Mouse (Mus musculus): Measurements from ENCODE around the gene Lipm. TPM values are rescaled to one million over a fixed set of nuclear protein-coding genes. Genes with fewer than 3 reads are reported as not detected.

Gene Lipm
- polyA plus RNA-seq, 1 experiment: 0.23 TPM

DNA sequence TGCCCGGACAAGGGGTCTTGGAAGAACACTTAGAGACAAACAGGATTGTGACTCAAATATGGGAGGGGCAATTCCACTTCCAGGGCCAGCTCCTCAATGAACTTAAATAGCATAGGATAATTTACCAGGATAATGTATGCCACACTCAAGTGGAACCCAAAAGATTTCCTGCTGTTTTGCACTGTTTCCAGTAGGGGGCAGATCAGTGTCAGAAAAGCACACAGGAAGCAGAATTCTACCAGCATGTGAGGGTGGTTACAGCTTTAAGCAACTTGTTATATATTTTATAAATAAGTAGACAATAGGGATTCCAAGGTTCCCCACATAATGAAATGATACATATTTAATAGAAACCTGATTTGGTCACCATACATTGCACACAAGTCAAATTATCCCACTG, 51.2 kb downstream of the Lipm start:
- Histone ChIP-seq H3K27me3 (ENCODE audit: control insufficient read depth, insufficient read depth, low read length) (no peaks in the 10 kb centered on the region), H3K4me3 (ENCODE audit: control insufficient read depth, insufficient read depth, low read length) (no peak overlapping the region), H3K4me1 (replicated peaks; ENCODE audit: control insufficient read depth, insufficient read depth, low read length) (peaks cover 6% of the 10 kb centered on the region), H3K27ac (ENCODE audit: control insufficient read depth, insufficient read depth, low read length) (no peak overlapping the region), H3K36me3 (ENCODE audit: control insufficient read depth, insufficient read depth, low read length) (no peaks in the 10 kb centered on the region)
- 79% methylated on average over 1 of the region's 1 CpGs for WGBS
- peak; percentile 60 for DNase-seq
- TF ChIP-seq CTCF (IDR thresholded peaks at IDR 0.05; ENCODE audit: borderline replicate concordance, control insufficient read depth, extremely low read depth, insufficient read depth, low read length, poor library complexity) (no peak), POLR2A (IDR thresholded peaks at IDR 0.05; ENCODE audit: control insufficient read depth, extremely low read depth, insufficient read depth, low read length, poor library complexity) (no peak)

DNA sequence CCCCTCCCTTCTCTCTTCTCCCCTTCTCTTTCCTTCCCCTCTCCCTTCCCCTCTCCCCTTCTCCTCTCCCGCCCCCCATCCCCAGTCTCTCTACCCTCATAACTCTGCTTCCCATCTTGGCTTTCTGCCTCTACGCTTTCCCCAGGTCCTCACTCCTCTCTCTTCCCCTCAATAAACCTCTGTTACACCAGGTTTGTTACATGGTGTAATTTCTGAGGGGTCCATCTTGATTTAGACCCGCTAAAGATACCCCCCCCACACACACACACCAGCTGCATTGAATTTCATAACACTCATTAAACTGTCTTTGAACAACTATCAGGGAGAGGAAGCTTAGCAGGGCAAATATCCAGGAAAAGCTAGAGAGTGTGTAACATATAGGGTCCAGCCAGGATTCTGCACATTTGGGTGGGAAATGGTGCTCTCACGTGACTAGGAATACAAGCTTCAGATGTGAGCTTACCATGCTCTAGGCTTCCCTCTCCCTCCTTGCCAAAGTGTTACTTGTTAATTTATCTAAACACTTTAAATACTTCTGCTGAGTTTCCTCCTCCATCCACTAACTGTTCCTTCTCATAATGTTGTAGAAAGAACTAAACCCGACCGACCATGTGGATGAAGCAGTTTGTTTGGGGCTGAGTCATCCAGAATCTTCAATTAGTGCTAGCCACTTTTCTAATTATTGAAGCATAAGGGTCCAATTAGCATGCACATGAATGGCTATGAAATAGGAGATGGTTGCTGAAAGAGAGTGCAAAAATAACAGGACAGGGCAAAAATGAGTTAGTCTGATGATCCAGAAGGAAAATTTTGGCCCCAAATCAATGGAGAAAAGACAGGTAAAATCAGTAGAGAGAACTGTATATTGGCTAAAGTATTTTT, 52.8 kb downstream of the Lipm start:
- DNase-seq: no peak
- no peaks in the 10 kb centered on the region for H3K27me3 ChIP-seq (ENCODE audit: control insufficient read depth, insufficient read depth, low read length)
- no peak for TF ChIP-seq POLR2A (IDR thresholded peaks at IDR 0.05; ENCODE audit: control insufficient read depth, extremely low read depth, insufficient read depth, low read length, poor library complexity)
- no peak for TF ChIP-seq CTCF (IDR thresholded peaks at IDR 0.05; ENCODE audit: borderline replicate concordance, control insufficient read depth, extremely low read depth, insufficient read depth, low read length, poor library complexity)
- H3K27ac ChIP-seq (ENCODE audit: control insufficient read depth, insufficient read depth, low read length): no peak overlapping the region
- H3K4me1 ChIP-seq (replicated peaks; ENCODE audit: control insufficient read depth, insufficient read depth, low read length): peaks cover 6% of the 10 kb centered on the region
- WGBS: 88% methylated on average over 6 of the region's 6 CpGs
- no peaks in the 10 kb centered on the region for H3K36me3 ChIP-seq (ENCODE audit: control insufficient read depth, insufficient read depth, low read length)
- H3K4me3 ChIP-seq (ENCODE audit: control insufficient read depth, insufficient read depth, low read length): no peak overlapping the region

DNA sequence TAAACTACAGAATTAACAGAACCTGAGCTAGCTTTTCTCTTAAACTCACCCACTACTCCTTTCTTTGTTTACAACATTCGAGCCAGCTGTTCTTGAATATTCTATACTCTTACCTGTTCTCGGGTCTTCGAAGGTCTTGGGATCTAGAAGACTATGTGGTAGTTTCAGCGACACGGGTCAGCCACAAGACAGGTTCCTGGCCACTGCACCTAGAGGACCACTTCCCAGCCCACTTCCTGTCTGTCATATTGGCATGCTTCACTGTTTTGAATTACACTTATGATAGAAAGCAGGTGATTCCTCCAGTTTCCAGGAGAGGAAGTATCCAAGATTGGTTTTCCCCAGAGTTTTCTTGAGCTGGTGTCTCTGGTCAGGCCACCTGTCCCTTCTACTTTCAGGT, 62.0 kb downstream of the Lipm start:
- no peak overlapping the region for H3K4me3 ChIP-seq (ENCODE audit: control insufficient read depth, insufficient read depth, low read length)
- 23% methylated on average over 5 of the region's 5 CpGs for WGBS
- no peaks in the 10 kb centered on the region for H3K27me3 ChIP-seq (ENCODE audit: control insufficient read depth, insufficient read depth, low read length)
- peaks cover 23% of the 10 kb centered on the region for H3K4me1 ChIP-seq (replicated peaks; ENCODE audit: control insufficient read depth, insufficient read depth, low read length)
- no peak for TF ChIP-seq POLR2A (IDR thresholded peaks at IDR 0.05; ENCODE audit: control insufficient read depth, extremely low read depth, insufficient read depth, low read length, poor library complexity)
- no peak for TF ChIP-seq CTCF (IDR thresholded peaks at IDR 0.05; ENCODE audit: borderline replicate concordance, control insufficient read depth, extremely low read depth, insufficient read depth, low read length, poor library complexity)
- DNase-seq: no peak
- H3K27ac ChIP-seq (ENCODE audit: control insufficient read depth, insufficient read depth, low read length): peak overlapping the region; percentile 67
- no peaks in the 10 kb centered on the region for H3K36me3 ChIP-seq (ENCODE audit: control insufficient read depth, insufficient read depth, low read length)

DNA sequence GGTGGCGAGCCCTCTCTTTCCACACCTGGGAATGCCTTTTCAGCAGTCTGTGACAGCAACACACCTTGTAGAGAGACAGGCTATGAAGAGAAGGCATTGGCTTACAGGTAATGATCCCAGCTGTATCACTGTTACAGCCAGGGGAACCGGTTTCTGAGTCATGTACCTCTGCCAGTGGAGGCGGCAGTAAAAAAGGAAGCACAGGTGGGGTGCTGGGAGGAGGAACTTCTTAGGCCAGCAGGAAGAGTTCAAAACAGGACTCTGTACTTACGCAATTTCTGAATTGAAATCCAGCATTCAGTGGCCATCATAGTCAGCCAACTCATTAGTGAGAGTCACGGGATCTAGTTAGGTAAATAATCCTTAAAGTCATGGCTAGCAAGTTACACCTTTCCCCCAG, 65.2 kb downstream of the Lipm start, which contains the start of gene Ankrd22:
Gene Ankrd22 (minus strand): TSS at position 163 of the 400 bp plus-strand sequence.
- peak; percentile 53 for DNase-seq
- peaks cover 30% of the 10 kb centered on the region for H3K4me1 ChIP-seq (replicated peaks; ENCODE audit: control insufficient read depth, insufficient read depth, low read length)
- TF ChIP-seq CTCF (IDR thresholded peaks at IDR 0.05; ENCODE audit: borderline replicate concordance, control insufficient read depth, extremely low read depth, insufficient read depth, low read length, poor library complexity): no peak
- TF ChIP-seq POLR2A (IDR thresholded peaks at IDR 0.05; ENCODE audit: control insufficient read depth, extremely low read depth, insufficient read depth, low read length, poor library complexity): no peak
- peak within 1 kb of the TSS; percentile 29; the same call in 1 of the 2 replicates for H3K27ac ChIP-seq (ENCODE audit: control insufficient read depth, insufficient read depth, low read length)
- no peak within 1 kb of the TSS for H3K4me3 ChIP-seq (ENCODE audit: control insufficient read depth, insufficient read depth, low read length)
- WGBS: 33% methylated on average over 5 of the region's 5 CpGs
- no peaks in the 10 kb centered on the region for H3K27me3 ChIP-seq (ENCODE audit: control insufficient read depth, insufficient read depth, low read length)
- H3K36me3 ChIP-seq (ENCODE audit: control insufficient read depth, insufficient read depth, low read length): no peaks in the 10 kb centered on the region

DNA sequence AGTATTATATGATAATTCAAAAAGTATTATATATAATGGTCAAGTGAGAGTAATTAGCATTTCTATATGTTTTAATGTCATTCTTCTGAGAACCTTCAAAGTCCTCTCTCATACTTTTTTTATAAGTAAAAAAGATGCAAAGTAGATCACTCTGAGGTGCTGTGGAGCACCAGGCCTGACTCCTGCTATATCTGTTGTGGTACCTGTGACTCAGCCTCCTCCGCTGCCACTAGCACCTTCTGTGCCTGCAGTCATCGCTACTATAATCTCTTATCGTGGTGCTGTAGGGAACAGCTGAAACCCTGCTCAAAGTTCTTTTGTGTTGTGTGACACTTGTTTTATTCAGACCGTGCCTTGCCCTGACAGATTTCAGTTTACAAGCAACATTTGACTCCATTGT, 65.7 kb downstream of the Lipm start:
- Histone ChIP-seq H3K4me3 (ENCODE audit: control insufficient read depth, insufficient read depth, low read length) (no peak overlapping the region), H3K27me3 (ENCODE audit: control insufficient read depth, insufficient read depth, low read length) (no peaks in the 10 kb centered on the region), H3K36me3 (ENCODE audit: control insufficient read depth, insufficient read depth, low read length) (no peaks in the 10 kb centered on the region), H3K27ac (ENCODE audit: control insufficient read depth, insufficient read depth, low read length) (peak overlapping the region; percentile 29; the same call in 1 of the 2 replicates), H3K4me1 (replicated peaks; ENCODE audit: control insufficient read depth, insufficient read depth, low read length) (peaks cover 28% of the 10 kb centered on the region)
- 52% methylated on average over 4 of the region's 4 CpGs for WGBS
- DNase-seq: no peak
- no peak for TF ChIP-seq CTCF (IDR thresholded peaks at IDR 0.05; ENCODE audit: borderline replicate concordance, control insufficient read depth, extremely low read depth, insufficient read depth, low read length, poor library complexity)
- no peak for TF ChIP-seq POLR2A (IDR thresholded peaks at IDR 0.05; ENCODE audit: control insufficient read depth, extremely low read depth, insufficient read depth, low read length, poor library complexity)

DNA sequence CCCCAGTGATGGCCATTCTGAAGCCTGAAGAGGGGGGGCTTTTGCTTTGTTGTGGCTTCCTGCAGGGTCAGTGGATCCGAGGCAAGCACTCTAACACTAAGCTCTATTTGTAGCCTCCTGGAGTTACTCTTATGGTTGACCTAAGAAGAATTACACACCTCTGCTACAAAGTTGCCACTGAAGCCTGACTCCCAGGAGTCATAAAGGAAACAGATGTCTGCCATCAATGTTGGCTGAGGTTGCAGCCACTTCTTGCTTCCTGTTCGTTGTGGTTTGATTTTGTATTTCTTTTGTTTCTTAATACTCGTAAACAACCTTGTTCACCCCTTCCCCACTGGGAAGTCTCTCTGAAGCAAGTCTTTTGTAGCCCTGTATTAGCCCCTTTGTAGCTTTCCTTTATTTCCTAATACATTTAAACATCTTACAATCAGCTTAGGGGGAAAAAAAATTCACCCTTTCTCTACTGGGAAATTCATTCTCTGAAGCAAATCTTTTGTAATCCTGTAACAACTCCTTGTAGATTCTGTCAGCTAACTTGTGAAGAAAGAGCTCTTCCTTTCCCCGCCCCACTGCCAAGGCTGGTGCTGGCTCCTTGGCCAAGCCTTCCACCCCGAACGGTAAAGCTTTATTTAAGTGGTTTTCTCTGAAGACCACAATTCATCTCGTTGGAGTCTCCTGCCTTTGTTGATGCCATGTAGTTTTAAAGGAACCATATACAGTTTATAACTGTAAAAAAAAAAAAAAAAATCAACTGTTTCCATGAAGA, 67.3 kb downstream of the Lipm start:
- Histone ChIP-seq H3K27me3 (ENCODE audit: control insufficient read depth, insufficient read depth, low read length) (no peaks in the 10 kb centered on the region), H3K27ac (ENCODE audit: control insufficient read depth, insufficient read depth, low read length) (peak overlapping the region; percentile 98), H3K36me3 (ENCODE audit: control insufficient read depth, insufficient read depth, low read length) (no peaks in the 10 kb centered on the region), H3K4me1 (replicated peaks; ENCODE audit: control insufficient read depth, insufficient read depth, low read length) (peaks cover 21% of the 10 kb centered on the region), H3K4me3 (ENCODE audit: control insufficient read depth, insufficient read depth, low read length) (no peak overlapping the region)
- peak; percentile 37 for DNase-seq
- TF ChIP-seq POLR2A (IDR thresholded peaks at IDR 0.05; ENCODE audit: control insufficient read depth, extremely low read depth, insufficient read depth, low read length, poor library complexity) (no peak), CTCF (IDR thresholded peaks at IDR 0.05; ENCODE audit: borderline replicate concordance, control insufficient read depth, extremely low read depth, insufficient read depth, low read length, poor library complexity) (no peak)
- 3% methylated on average over 7 of the region's 7 CpGs for WGBS

All from thymus, adult 2 months (tissue).